Mouse (Mus musculus) ES-Bruce4 (cell line): Measurements from ENCODE around the gene Sik3.

Experiments
- CTCF ChIP-seq: IDR thresholded peaks from one replicate; pipeline ENCODE4 v1.8.1; 2011; ENCODE audit warnings: low read depth, low read length
- EP300 ChIP-seq: IDR thresholded peaks from 2 replicates; pipeline ENCODE4 v1.6.1; 2011; ENCODE audit warnings: low read depth, low read length; ENCODE audit not compliant: insufficient read depth

DNA sequence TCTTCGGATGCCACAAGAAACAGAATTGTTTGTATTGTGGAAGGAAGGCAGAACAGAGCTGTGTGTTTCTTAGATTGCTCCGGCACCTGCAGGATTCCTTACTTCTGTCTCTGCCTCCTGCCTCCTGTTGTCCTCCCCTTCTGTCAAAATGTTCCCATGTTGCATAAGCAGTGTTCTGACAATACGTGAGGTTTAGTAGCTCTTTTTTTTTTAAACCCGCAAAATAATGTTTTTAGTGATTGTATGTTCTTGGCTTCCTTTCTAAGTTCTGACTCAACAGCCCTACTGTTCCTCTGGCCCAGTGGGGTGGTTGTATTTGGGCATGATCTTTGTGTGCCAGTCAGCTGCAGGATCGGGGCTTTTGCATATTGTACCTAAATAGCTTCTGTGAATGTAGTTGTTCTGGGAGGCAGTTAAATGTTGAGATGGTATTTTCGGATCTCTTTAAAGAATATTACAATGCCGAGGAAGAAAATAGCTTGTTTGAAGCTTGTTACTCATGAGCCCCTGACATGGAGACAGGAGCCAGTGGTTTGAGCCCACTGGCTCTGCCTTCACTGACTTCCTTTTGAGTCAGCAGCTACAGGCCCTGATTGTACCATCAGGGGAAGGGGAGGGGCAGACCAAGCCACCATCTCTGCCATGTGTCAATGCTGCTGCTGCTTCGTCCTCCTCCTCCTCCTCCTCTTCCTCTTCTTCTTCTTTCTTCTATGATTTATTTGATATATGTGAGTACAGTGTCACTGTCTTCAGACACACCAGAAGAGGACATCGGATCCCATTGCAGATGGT lies 13.6 kb downstream of the Sik3 start:
- TF ChIP-seq EP300 (no peak), CTCF (no peak)
